Mouse (Mus musculus): Measurements from ENCODE around the gene Capn13. TPM values are rescaled to one million over a fixed set of nuclear protein-coding genes. Genes with fewer than 3 reads are reported as not detected.
"Not testable (repeated sequence)": the region's sequence is repeated elsewhere in the genome, so short reads cannot be mapped to it uniquely, and the experiment has no call there.

Gene Capn13
- polyA plus RNA-seq, 1 experiment from 2014 or later = 0.26 TPM

DNA sequence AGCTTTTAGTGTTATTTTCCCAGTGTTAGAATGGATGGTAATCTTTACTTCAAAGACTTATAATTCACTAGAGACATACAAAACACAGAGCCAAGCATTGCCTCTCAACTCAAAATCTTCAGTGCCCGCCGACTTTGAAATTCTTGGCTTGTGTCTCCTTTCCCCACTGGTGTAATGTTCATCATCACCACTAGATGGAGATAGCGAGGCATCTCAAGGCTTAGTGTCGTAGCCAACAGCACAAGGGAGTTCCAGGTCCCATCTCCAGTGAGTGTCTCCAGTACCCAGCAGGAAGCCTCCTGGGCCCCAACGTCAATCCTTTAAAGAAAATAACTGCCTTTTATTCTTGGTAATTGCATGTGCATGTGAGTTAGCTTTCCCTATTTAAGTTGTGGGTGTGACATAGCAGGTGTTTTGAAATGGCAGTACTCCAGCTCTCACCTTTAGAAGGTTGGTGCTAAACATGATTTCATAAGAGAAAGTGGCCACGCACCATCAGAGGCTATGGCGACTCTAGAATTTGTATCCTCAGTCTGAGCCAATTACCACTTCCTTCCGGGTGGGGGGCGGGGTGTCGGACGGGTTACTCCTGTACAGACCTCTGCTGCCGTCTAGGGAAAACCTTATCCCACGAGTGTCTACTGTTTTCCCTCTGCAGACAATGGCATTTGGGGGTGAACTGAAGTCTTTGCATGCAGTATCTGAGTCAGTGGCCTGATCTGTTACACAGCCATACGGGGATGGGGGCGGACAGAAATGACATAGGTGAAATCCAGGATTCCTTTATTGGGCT lies 99.2 kb downstream of the Capn13 start:
- H3K36me3 ChIP-seq = no peaks in the 10 kb centered on the region
- no peak overlapping the region for H3K9ac ChIP-seq
- H3K27ac ChIP-seq (replicated peaks) = no peak overlapping the region
- peak; percentile 15; the same call in 1 of the 2 replicates for ATAC-seq (ENCODE audit: low FRiP score, low read depth)
- peaks cover 16% of the 10 kb centered on the region for H3K4me1 ChIP-seq (replicated peaks)
- H3K4me3 ChIP-seq = no peak overlapping the region
- no peaks in the 10 kb centered on the region for H3K9me3 ChIP-seq
- no peak overlapping the region for H3K4me2 ChIP-seq
- no peaks in the 10 kb centered on the region for H3K27me3 ChIP-seq
- WGBS = 42% methylated on average over 15 of the region's 15 CpGs

DNA sequence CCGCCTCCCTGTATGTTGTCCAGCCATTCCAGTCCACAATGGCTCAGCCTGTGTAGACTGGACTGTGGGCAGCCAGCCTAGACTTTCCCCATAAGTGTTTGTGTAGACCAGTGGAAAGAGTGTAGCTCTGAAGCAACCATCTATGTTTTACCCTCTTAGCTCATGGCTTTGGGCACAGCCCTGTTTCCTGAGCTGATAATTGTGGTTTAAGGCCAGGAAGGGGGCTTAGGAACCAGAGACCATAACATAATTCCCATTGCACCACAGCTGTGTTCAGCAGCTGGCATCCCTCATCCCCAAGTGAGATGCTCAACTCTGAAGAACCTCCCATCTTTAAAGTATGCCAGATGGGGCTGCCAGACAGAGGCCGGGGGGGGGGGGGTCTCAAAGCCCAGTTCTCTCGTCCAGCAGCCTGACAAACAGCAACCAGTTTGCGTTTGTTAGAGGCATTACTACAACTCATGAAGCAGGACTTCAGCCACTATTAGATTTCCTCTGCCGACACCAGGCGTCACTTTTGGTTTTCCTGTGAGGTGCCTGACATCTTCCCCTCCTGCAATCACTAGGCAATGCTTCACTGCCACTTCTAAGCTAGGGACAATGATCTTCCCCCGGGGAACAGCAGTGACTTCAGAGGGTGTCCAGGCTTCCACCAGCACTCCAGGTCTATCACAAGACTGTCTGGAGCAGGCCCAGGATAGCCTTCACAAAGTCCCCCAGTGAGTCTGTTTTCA lies 100.4 kb downstream of the Capn13 start:
- Histone ChIP-seq H3K36me3 (no peaks in the 10 kb centered on the region), H3K27ac (replicated peaks) (no peak overlapping the region), H3K4me2 (no peak overlapping the region), H3K4me3 (no peak overlapping the region), H3K9ac (no peak overlapping the region), H3K9me3 (no peaks in the 10 kb centered on the region), H3K4me1 (replicated peaks) (peaks cover 16% of the 10 kb centered on the region), H3K27me3 (no peaks in the 10 kb centered on the region)
- 77% methylated on average over 7 of the region's 7 CpGs for WGBS
- ATAC-seq (ENCODE audit: low FRiP score, low read depth) = no peak

DNA sequence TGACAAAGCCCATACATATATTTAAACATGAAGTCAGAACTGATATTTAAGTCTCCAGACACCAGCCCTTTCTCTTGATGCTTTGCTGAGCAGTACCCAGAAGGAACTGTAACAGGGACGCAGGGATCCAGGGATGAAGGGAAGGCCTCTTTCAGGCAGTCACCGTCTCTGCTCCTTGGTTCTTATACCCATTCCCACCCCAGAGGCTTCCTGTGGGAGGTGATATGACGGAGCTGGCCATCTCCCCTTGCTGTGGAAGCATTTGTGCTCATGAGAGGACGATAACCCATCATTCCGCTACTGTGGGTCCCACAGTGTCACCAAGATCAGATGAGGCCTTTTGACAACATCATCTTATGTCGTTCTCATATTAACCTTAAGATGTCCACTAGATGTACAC lies 101.7 kb downstream of the Capn13 start:
- WGBS = 93% methylated on average over 6 of the region's 6 CpGs
- H3K4me2 ChIP-seq = no peak overlapping the region

DNA sequence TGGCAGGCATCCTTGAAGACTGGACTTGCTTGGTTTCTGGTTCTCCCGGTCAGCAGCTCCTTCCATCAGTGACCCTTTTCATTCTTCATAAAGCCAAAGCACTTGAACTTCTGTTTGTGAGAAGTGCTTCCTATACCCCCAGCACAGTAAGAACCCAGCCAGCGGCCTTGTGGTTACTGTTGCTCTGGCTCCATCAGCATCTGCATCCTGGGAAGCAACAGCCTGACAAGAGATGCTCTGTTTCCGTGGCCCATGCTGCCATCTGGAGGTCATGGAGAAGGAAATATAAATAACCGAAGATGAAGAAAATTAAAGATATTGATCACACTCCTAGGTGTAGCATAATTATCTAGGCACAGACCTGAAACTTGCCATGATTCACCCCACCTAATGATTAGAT lies 103.8 kb downstream of the Capn13 start:
- Histone ChIP-seq H3K9ac (no peak overlapping the region), H3K4me1 (replicated peaks) (0 out of 2 replicates have a peak, but pooled peaks cover 4% of the 10 kb centered on the region), H3K27ac (replicated peaks) (no peak overlapping the region), H3K4me3 (no peak overlapping the region), H3K27me3 (no peaks in the 10 kb centered on the region), H3K4me2 (no peak overlapping the region), H3K9me3 (no peaks in the 10 kb centered on the region), H3K36me3 (no peaks in the 10 kb centered on the region)
- WGBS = 41% methylated on average over 4 of the region's 4 CpGs
- ATAC-seq (ENCODE audit: low FRiP score, low read depth) = peak; percentile 79

More for the DNA sequence above, 101.7 kb downstream of the Capn13 start:
- Histone ChIP-seq H3K27ac (replicated peaks) (no peak overlapping the region), H3K9me3 (no peaks in the 10 kb centered on the region), H3K4me1 (replicated peaks) (peaks cover 15% of the 10 kb centered on the region), H3K36me3 (no peaks in the 10 kb centered on the region), H3K9ac (no peak overlapping the region), H3K27me3 (no peaks in the 10 kb centered on the region), H3K4me3 (no peak overlapping the region)
- ATAC-seq (ENCODE audit: low FRiP score, low read depth) = no peak

DNA sequence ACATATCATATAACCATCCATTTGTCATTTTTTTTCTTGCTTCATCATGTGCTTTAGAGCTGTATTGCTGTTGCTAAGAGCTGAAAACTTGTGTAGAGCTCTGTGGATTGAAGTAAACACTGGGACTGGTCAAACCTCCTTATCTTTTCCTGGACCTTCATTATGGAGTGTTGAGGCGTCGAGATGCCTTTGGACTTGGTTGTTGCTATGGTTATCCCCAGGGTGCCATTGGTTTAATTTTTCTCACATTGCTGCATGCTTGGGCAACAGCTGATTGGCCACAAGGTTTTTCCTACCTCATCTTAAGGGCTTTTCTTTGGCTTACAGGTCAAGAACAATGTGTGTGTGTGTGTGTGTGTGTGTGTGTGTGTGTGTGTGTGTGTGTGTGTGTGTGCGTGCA lies 107.4 kb downstream of the Capn13 start:
- Histone ChIP-seq H3K9ac (no peak overlapping the region), H3K4me1 (replicated peaks) (0 out of 2 replicates have a peak, but pooled peaks cover 2% of the 10 kb centered on the region), H3K27me3 (no peaks in the 10 kb centered on the region), H3K27ac (replicated peaks) (no peak overlapping the region), H3K4me3 (no peak overlapping the region), H3K9me3 (no peaks in the 10 kb centered on the region), H3K36me3 (no peaks in the 10 kb centered on the region), H3K4me2 (no peak overlapping the region)
- 76% methylated on average over 3 of the region's 3 CpGs for WGBS
- ATAC-seq (ENCODE audit: low FRiP score, low read depth) = no peak

DNA sequence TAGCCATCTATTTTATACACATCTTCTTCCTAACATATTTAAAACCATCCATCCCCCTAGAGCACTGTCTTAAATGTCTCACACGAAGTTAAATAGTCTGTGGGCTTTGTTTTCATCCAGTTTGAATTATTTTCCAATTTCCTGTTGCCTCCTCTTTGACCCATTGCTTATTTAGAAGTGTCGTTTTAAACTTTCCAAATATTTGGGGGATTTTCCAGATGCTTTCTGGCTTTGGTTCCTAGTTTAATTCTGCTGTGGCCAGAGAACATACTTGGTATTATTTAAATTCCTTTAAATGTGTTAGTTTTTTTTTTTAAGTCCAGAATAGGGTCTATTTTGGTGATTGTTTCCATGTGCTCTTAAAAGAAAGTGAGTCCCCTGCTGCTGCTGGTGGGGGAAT lies 116.4 kb downstream of the Capn13 start:
- Histone ChIP-seq H3K9me3 (no peaks in the 10 kb centered on the region), H3K36me3 (no peaks in the 10 kb centered on the region), H3K4me1 (replicated peaks) (no peaks in the 10 kb centered on the region), H3K4me2 (no peak overlapping the region), H3K4me3 (no peak overlapping the region), H3K27me3 (no peaks in the 10 kb centered on the region), H3K9ac (no peak overlapping the region), H3K27ac (replicated peaks) (no peak overlapping the region)
- ATAC-seq (ENCODE audit: low FRiP score, low read depth) = no peak
- WGBS = 57% methylated on average over 2 of the region's 2 CpGs

DNA sequence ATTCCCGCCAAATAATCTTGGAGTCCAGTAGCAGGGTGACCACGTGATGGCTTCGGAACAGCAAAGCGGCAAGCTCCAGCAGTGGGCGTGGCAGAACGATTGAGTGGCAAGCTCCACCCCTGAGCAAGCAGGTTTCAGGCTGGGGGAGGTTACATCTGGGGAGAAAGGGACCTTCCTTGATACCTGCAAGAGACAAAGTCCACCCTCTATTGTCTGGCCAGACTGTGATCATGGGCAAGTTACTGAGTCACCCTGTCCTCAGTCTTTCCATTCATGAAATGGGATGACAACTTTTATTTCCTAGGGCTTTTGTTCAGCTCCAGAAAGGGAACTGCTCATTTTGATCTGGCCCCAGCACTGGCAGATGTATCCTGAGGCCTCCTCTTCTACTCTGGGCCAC lies 118.0 kb downstream of the Capn13 start:
- ATAC-seq (ENCODE audit: low FRiP score, low read depth); H3K9ac ChIP-seq; H3K9me3 ChIP-seq; H3K27ac ChIP-seq (replicated peaks); H3K36me3 ChIP-seq; H3K4me3 ChIP-seq; H3K4me1 ChIP-seq (replicated peaks); H3K27me3 ChIP-seq; H3K4me2 ChIP-seq: not testable (repeated sequence)
- 51% methylated on average over 6 of the region's 6 CpGs for WGBS

DNA sequence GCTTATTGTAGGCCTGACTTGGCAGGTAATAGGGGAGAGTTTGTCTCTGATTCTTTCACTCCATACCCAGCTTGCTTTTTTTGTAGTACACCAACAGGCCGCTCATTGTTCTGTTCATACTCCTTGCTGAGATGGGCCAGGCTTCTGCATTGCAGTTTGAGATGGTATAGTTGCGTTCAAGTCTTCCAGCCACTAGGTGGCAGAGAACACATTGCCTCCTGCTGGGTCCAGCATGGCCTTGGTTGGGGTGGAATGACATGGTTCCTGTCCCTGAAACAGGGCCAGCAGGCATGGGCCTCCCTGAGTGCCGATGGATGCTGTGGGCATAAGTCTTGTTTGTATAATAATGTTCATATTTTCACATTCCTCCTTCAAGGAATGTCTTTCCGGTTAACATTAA lies 122.9 kb downstream of the Capn13 start:
- no peak overlapping the region for H3K4me2 ChIP-seq
- no peak for ATAC-seq (ENCODE audit: low FRiP score, low read depth)
- H3K4me3 ChIP-seq = no peak overlapping the region
- H3K9me3 ChIP-seq = no peaks in the 10 kb centered on the region
- H3K4me1 ChIP-seq (replicated peaks) = no peaks in the 10 kb centered on the region
- WGBS = 91% methylated on average over 4 of the region's 4 CpGs
- no peak overlapping the region for H3K9ac ChIP-seq
- no peak overlapping the region for H3K27ac ChIP-seq (replicated peaks)
- no peaks in the 10 kb centered on the region for H3K36me3 ChIP-seq
- H3K27me3 ChIP-seq = no peaks in the 10 kb centered on the region

DNA sequence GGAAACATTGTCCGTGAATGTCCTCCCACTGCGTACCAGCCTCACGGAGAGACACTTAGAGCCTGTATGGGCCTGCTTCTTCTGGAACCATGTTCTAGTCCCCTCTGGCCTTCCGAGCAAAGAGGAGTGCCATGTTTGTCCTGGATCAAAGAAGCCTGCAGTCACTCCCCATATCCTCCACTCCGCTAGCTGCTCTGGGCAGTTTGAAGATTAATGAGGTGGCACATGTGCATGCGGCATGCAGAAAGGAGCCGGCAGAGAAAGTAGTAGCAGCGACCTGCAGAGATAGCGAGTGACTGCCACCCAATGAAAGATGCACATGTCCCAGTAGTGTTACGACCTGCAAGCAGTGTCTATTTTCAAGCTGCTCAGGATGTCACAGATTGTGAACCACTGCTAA lies 125.6 kb downstream of the Capn13 start:
- ATAC-seq (ENCODE audit: low FRiP score, low read depth) = no peak
- 72% methylated on average over 10 of the region's 10 CpGs for WGBS
- Histone ChIP-seq H3K9ac (no peak overlapping the region), H3K36me3 (no peaks in the 10 kb centered on the region), H3K4me1 (replicated peaks) (peaks cover 14% of the 10 kb centered on the region), H3K27ac (replicated peaks) (no peak overlapping the region), H3K9me3 (no peaks in the 10 kb centered on the region), H3K4me2 (no peak overlapping the region), H3K27me3 (no peaks in the 10 kb centered on the region), H3K4me3 (no peak overlapping the region)

DNA sequence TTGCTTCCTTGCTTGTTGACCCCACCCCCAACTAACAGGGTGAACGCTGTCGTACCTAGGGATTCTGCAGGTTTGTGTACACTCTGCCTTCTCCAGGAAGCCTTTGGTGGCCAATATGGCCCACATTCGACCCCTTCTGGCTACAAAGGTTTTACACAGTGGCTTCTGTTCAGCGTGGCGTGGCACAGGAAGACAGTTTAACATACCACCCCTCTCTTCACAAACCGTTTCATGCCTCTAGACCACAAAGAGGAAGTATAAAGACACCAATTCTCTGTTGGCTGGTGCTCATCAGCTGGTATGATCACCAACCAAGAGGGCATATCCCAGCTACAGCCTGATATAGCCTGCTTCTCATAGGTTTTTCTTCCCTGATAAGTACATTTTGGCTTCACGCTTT lies 126.9 kb downstream of the Capn13 start:
- Histone ChIP-seq H3K27me3 (no peaks in the 10 kb centered on the region), H3K4me1 (replicated peaks) (peaks cover 14% of the 10 kb centered on the region), H3K36me3 (no peaks in the 10 kb centered on the region), H3K4me2 (no peak overlapping the region), H3K9ac (no peak overlapping the region), H3K9me3 (no peaks in the 10 kb centered on the region), H3K27ac (replicated peaks) (no peak overlapping the region), H3K4me3 (no peak overlapping the region)
- 89% methylated on average over 7 of the region's 7 CpGs for WGBS
- no peak for ATAC-seq (ENCODE audit: low FRiP score, low read depth)

DNA sequence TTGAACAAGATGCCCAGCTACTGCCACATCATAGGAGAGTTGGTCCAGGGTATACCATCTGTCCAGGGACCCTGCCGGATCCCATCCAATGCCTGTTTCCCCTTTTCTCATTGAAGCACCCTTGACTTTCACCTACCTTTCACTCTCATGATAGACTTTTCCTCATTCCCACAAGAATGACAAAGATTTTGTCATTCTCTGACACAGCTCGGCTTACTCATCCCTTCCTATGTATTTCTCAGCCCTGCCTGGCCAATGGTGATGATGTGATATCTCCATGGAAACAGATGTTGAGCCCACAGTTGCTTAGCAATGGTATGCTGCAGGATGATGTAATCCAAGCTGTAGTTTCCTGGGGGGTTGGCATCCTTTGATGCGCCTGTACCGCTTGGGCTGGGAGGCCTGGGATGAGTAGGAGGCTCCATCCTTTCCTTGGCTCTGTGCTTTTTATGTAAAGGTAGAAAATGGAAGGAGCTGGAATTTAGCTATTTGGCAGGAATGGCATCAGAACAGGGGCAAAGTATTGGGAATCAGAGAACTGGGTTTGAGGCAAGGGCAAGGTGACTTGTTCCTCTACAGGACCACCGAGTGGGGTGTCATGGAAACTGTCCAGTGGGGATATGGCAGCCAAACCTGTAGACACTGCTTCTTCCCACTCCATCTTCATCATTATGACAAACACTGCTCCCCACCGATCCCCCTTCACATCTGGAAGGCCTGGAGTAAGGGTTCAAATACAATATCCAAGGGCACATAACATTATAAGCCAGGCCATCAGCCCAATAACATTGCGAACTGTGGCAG lies 128.7 kb downstream of the Capn13 start:
- H3K9me3 ChIP-seq = no peaks in the 10 kb centered on the region
- ATAC-seq (ENCODE audit: low FRiP score, low read depth) = peak; percentile 92
- H3K4me3 ChIP-seq = no peak overlapping the region
- 64% methylated on average over 7 of the region's 7 CpGs for WGBS
- H3K9ac ChIP-seq = no peak overlapping the region
- no peaks in the 10 kb centered on the region for H3K27me3 ChIP-seq
- H3K4me2 ChIP-seq = 0 out of 2 replicates have a peak overlapping the region, but pooled peaks have one; percentile 11
- H3K36me3 ChIP-seq = no peaks in the 10 kb centered on the region
- H3K4me1 ChIP-seq (replicated peaks) = peaks cover 14% of the 10 kb centered on the region
- peak overlapping the region; percentile 70 for H3K27ac ChIP-seq (replicated peaks)
